Mouse (Mus musculus) heart, postnatal 25 days (tissue): ENCODE results near the gene Erbb2. TPM values are rescaled to one million over a fixed set of nuclear protein-coding genes. Genes with fewer than 3 reads are reported as not detected.

Experiments
- DNase-seq: peaks from one replicate; pipeline ENCODE4 v3.0.0; 2022; ENCODE audit warnings: low spot score
- intact Hi-C: fragments of 180-260 bp; cut with DNase I; formaldehyde crosslinking; loops from one replicate; pipeline ENCODE4 v1.15.1; 2025
- total RNA-seq, 2 experiments: library from RNA; stranded (reverse); gene quantifications; 2 replicates each; pipeline ENCODE4 v1.2.3; 2021

Erbb2 gene
- total RNA-seq, 2 experiments from 2014 or later = 7.7 to 9.2 TPM

GRCm38 (mm10) chr11:98413731-98414130 lies 1.5 kb downstream of the Erbb2 start:
- DNase-seq = no peak
- intact Hi-C loops = no loop called here

GRCm38 (mm10) chr11:98414162-98414561 lies 1.9 kb downstream of the Erbb2 start:
- intact Hi-C loops = no loop called here

DNA sequence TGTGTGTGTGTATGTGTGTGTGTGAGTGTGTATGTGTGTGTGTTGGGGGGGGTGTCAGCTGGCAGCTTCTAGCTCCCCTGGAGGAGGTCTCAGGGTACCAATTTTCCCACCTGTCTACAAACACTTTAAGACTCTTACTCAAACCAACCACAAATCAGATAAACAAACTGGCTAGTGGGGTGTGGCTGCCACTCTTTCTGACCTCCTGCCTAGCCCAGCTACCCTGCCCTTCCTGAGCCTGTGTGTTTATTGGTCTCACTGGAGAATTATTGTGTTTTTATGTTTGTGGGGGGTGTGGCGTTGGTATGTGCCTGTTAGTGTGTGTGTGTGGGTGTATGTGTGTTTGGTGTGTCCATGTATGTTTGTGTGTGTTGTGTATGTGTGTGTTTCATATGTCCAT lies 4.8 kb downstream of the Erbb2 start:
- intact Hi-C loops = no loop called here
- no peak for DNase-seq

More at GRCm38 (mm10) chr11:98414162-98414561, 1.9 kb downstream of the Erbb2 start:
- DNase-seq = no peak

- no peak for DNase-seq
- intact Hi-C loops = no loop called here
Observed at GRCm38 (mm10) chr11:98418273-98418672, 6.0 kb downstream of the Erbb2 start.

DNA sequence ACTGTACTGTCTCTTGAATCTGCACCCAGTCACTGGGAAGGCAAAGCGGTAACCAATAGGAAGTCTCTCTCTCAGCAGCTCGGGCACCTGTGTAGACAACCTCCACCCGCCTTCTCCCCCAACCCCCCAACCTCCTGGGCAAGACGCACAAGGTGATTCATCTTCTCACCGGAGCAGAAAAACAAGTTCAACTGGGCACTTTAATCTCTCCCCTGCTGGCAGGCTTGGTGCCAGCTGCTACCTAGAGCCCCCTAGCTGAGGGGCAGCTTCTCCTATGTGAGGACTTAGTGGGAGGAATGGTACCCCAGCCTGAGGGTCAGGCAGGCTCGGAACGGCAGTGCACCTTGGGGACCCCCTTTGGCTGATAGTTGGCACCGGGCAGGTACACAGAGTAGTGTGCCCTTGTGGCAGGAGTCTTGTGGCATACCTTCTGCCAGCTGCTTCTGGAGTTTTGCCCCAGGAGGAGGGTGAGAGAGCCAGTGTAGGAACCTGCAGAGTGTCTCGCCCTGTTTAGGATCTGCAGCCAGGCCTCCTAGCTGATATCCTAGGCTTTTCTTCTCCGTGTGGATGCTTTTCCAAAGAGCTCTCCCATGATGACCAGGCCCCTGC lies 6.8 kb downstream of the Erbb2 start:
- intact Hi-C loops = no loop called here
- DNase-seq = no peak

- intact Hi-C loops = no loop called here
- DNase-seq = no peak
Observed at GRCm38 (mm10) chr11:98426592-98426991, 14.3 kb downstream of the Erbb2 start.

DNA sequence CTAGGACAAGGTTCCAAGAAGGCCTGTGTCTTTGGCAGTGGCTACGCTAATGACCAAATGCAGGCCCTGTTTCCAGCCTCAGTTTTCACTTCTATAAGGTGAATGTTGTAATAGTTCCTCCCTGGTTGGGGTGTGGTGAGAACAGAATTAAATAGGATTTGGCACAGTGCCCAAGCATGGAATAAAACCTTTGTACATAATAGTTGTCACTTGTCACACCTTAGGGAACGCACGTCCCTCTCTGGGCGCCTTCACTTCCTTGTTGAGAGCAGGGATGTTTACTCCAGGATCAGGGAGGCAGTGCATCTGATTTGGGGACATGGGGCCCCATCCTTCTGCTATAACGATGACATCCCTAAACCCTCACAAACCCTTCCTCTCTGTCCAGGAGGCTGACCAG lies 16.2 kb downstream of the Erbb2 start:
- DNase-seq = no peak
- intact Hi-C loops = no loop called here

DNA sequence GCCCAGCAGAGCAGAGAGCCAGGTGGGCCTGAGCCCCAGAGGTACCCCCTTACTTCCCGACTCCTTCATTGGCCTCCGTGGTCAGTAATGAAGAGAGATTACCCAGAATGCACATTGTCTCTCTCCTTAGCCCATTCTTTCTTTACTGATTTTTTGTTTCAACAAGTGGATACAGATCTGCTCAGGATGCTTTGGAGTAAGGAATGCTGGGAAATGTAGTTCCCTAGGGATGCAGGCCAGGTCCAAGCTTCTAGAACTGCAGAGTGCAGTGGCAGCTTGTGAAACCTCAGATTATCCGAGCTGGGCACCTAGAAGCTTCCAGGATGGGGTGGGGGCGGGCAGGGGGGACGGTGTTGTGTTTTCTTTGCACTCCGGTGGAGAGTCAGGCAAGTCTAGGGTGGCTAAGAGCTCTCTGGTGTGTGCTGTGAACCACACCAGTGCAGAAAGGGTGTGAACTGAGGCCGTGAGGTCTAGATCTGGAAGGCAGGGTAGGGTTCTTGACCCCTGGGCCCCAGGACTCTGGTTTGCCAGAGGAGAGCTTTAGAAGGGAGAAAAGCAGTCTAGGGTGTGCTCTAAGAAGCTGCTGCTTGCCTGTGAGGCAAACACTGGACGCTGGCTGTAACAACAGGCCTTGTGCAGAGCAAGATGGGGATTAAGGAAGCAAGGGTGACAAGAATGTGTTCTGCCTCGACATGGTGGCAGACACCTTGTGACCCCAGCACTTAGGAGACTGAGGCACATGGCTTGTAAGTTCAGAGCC lies 19.7 kb downstream of the Erbb2 start:
- DNase-seq = no peak
- intact Hi-C loops = no loop called here

GRCm38 (mm10) chr11:98435723-98436122 lies 23.5 kb downstream of the Erbb2 start:
- intact Hi-C loops = loop anchor here (5.0 kb wide), 1 partner anchor 33 kb away; the partner anchor contains the start of gene Pgap3

DNA sequence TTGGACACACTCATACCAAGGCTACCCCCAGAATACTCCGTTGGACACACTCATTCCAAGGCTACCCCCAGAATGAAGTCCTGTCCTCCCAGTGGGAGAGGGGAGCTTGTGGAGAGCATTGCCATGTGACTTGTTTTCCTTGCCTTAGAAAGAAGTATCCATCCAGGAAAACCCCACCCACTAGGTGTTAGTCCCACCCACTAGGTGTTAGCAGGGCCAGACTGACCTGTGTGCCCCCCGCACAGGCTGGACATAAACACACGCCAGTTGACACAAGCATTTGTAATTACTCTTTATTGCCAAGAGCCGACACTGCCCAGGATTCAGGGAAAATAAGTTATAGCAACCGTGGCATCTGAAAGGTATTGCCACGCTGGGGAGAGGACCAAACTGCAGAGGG lies 25.2 kb downstream of the Erbb2 start:
- DNase-seq = no peak
- intact Hi-C loops = loop anchor here (5.0 kb wide), 1 partner anchor 35 kb away; the partner anchor contains the start of gene Pgap3

More at GRCm38 (mm10) chr11:98435723-98436122, 23.5 kb downstream of the Erbb2 start:
- DNase-seq = no peak

DNA sequence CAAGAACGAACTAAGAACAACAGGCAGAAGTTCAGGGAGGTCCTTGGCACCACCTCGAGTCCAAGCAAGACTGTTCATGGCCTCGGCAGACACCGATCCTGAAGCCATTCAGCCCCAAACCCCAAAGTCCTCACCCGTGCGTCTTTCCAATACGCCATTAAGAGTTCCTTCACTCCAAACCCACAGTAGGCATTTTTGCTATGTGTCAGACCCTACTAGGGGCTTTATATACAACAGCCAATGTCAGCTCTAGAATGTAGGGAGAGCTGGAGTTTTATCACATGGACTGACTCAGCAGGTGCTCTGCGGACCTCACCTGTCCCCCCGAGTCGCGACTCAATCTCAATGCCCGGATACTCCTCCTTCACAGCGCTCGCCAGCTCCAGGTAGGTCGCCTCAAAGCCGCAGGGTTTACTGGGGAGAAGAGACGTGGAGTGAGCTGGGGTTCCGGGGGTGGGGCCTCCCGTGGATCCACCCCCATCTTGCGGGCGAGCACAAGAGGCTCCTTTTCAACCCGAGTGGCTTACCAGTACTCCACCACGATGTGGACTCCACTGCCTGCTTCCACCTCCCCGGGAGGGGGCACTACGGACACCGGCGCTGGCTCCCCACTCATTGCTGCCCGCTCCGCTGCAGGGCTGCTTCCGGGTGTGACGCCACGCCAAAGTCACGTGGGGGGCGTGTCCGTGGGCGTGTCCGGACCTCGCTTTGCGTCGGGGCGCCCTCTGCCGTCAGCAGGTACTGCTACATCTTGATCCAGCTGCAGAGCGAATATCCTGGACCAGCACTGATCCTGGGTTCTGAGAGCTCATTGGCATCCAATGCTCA lies 26.3 kb downstream of the Erbb2 start, which contains the start of gene Mien1:
TSS of gene Mien1 (minus strand) at position 661 of the 828 bp plus-strand sequence.
- intact Hi-C loops = loop anchor here (2.0 to 5.0 kb wide), 2 partner anchors 36 to 96 kb away; partner anchors contain the start of gene Pgap3
- peak; percentile 85 for DNase-seq

- intact Hi-C loops = no loop called here
- DNase-seq = no peak
Observed at GRCm38 (mm10) chr11:98443688-98444087, 31.4 kb downstream of the Erbb2 start.

DNA sequence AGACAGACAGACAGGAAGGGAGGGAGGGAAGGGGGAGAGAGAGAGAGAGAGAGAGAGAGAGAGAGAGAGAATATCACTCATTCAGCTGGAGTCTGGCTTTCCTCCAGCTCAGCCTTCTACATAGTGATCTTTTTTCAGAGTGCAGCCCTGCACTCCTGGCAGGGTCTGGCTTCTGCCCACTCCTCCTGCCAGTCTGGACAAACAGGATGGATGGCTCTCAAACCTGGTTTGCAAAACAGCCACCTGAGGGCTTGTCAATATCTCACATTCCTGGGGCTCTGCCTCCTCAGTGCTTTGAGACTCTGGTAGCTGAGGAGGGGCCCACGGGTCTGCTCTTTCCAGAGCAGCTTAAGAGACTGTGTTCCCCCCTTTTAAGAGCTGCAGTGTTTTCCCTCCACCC lies 33.0 kb downstream of the Erbb2 start:
- DNase-seq = no peak
- intact Hi-C loops = no loop called here

GRCm38 (mm10) chr11:98445679-98446078 lies 33.4 kb downstream of the Erbb2 start:
- no peak for DNase-seq
- intact Hi-C loops = no loop called here

DNA sequence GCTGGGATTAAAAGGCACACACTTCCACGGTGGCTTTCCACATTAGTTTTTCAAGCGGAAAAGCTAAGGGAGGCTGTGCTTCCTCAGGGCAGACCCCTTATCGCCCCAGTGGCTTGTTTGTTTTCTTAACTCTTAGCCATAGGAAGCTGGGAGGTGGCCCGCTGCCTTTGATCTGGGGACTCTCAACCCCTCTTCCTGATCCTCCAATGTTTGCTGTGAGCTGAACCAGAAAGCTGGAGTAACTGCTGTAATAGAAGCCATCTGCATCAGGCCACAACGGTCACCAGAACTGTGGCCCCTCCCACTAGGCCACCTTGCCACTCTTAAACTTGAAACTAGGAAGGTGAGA lies 33.9 kb downstream of the Erbb2 start, which contains the start of gene Grb7:
TSS of gene Grb7 (plus strand) at position 182 of the 349 bp plus-strand sequence.
- no peak for DNase-seq
- intact Hi-C loops = no loop called here

GRCm38 (mm10) chr11:98446562-98447474 lies 34.5 kb downstream of the Erbb2 start:
- DNase-seq = no peak
- intact Hi-C loops = no loop called here

- intact Hi-C loops = no loop called here
- DNase-seq = no peak
Observed at GRCm38 (mm10) chr11:98447475-98447834, 35.2 kb downstream of the Erbb2 start.

GRCm38 (mm10) chr11:98448191-98448790 lies 36.0 kb downstream of the Erbb2 start:
- intact Hi-C loops = no loop called here
- no peak for DNase-seq

GRCm38 (mm10) chr11:98449419-98449818 lies 37.1 kb downstream of the Erbb2 start:
- intact Hi-C loops = no loop called here
- DNase-seq = no peak
